8 mouse cellular contexts compared by ENCODE assay signal in the genomic region with DNA sequence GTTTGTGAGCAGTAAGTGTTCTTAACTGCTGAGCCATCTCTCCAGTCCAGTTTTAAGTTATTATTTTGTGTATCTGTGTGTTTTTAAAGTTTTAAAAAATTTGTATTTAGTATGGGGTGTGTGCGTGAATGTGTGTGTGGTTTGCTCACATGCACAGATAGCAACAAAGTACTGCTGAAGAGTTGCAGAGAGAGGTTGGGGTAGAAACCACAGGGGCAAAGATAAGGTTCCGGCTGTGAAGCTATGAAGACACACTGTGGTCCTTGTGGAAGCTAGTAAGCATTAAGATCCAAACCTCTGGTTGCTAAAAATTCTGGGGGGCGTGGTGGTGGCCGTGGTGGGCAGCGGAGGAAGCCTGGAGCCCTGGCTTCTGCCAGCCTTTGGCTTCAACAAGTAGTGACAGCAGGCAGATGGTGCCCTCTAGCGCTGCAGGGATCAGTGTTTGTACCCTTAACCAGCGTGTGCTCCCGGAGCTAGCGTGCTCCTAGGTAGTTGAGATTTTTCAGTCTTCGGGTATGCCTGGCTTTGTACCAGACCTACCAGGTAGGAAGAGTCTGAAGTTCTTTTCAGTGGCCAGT. TPM values are rescaled to one million over a fixed set of nuclear protein-coding genes. Genes with fewer than 3 reads are reported as not detected.
DNase-seq lines count a peak whose midpoint lies in the region; ATAC-seq and TF ChIP-seq lines count a peak whose summit lies in the region.

No protein-coding gene starts in this region.

- DNase-seq in kidney, adult 11 months: peak; percentile 59
- DNase-seq in adrenal gland, adult 18-20 months (ENCODE audit: low spot score in 2 of 2): peak; percentile 45 to 51
- DNase-seq in layer of hippocampus, adult 9-11 months: peak; percentile 40
- DNase-seq in naive thymus-derived CD4-positive, alpha-beta T cell, adult 2 months (ENCODE audit: low read depth): peak; percentile 74
- DNase-seq in thymus, postnatal 4 days: peak; percentile 83

- no peak for TF ChIP-seq POLR2A in embryonic fibroblast, embryonic 13.5 days (IDR thresholded peaks at IDR 0.05; ENCODE audit: low read depth, low read length)

- ATAC-seq in kidney, embryonic 15.5 days (replicated peaks; ENCODE audit: low FRiP score): no peak
- ATAC-seq in midbrain, embryonic 13.5 days: no peak

- no peak overlapping the region for H3K9ac ChIP-seq in kidney, embryonic 15.5 days
- no peak overlapping the region for H3K9ac ChIP-seq in midbrain, embryonic 13.5 days (replicated peaks)

- no peak overlapping the region for H3K27ac ChIP-seq in kidney, embryonic 15.5 days
- H3K27ac ChIP-seq in embryonic fibroblast, embryonic 13.5 days (ENCODE audit: insufficient read depth, low read length): no peak overlapping the region
- no peak overlapping the region for H3K27ac ChIP-seq in midbrain, embryonic 13.5 days

- H3K9me3 ChIP-seq in kidney, embryonic 15.5 days (replicated peaks): no peaks in the 10 kb centered on the region
- H3K9me3 ChIP-seq in midbrain, embryonic 13.5 days: no peaks in the 10 kb centered on the region

- peaks cover 5% of the 10 kb centered on the region for H3K4me1 ChIP-seq in kidney, embryonic 15.5 days
- no peaks in the 10 kb centered on the region for H3K4me1 ChIP-seq in embryonic fibroblast, embryonic 13.5 days (ENCODE audit: control insufficient read depth, insufficient read depth, low read length)
- peaks cover 5% of the 10 kb centered on the region for H3K4me1 ChIP-seq in midbrain, embryonic 13.5 days (replicated peaks)

- no peaks in the 10 kb centered on the region for H3K27me3 ChIP-seq in kidney, embryonic 15.5 days
- H3K27me3 ChIP-seq in midbrain, embryonic 13.5 days: no peaks in the 10 kb centered on the region

- no peak overlapping the region for H3K4me3 ChIP-seq in kidney, embryonic 15.5 days (replicated peaks)
- H3K4me3 ChIP-seq in embryonic fibroblast, embryonic 13.5 days (ENCODE audit: insufficient read depth, low read length): no peak overlapping the region
- H3K4me3 ChIP-seq in midbrain, embryonic 13.5 days (replicated peaks): no peak overlapping the region

- H3K36me3 ChIP-seq in kidney, embryonic 15.5 days: no peaks in the 10 kb centered on the region; the same call in 1 of the 2 replicates
- no peaks in the 10 kb centered on the region for H3K36me3 ChIP-seq in midbrain, embryonic 13.5 days

- 46% methylated on average over 10 of the region's 10 CpGs for WGBS in kidney, embryonic 15.5 days
- 53% methylated on average over 10 of the region's 10 CpGs for WGBS in midbrain, embryonic 13.5 days

- no peak overlapping the region for H3K4me2 ChIP-seq in kidney, embryonic 15.5 days
- no peak overlapping the region for H3K4me2 ChIP-seq in midbrain, embryonic 13.5 days (replicated peaks)

- TF ChIP-seq CTCF in embryonic fibroblast, embryonic 13.5 days (IDR thresholded peaks at IDR 0.05; ENCODE audit: borderline replicate concordance, insufficient read depth, low read length): peak; percentile 73; the same call in 1 of the 2 replicates

RNA-seq across cellular contexts. Expression of gene Aacs, which starts 13.7 kb away (rescaled TPM):
- 36.0 and 40.7 TPM in 2 replicates for polyA plus RNA-seq in kidney, embryonic 15.5 days (2015; fragmentation: Nextera tagmentation; extraction: Ambion mirVana)
- total RNA-seq in adrenal gland, adult 18-20 months (2021): 100 to 1,000 TPM in 1 of 2 experiments, 10 to 100 TPM in 1; 90.2 to 165 TPM
- 40.7 and 44.4 TPM in 2 replicates for polyA plus RNA-seq in embryonic fibroblast, embryonic 13.5 days (2011; ENCODE audit: insufficient read length, low read depth, missing spikeins)
- polyA plus RNA-seq in midbrain, embryonic 13.5 days (2015; fragmentation: Nextera tagmentation; extraction: Ambion mirVana): 54.5 and 57.5 TPM in 2 replicates

RNA-seq across cellular contexts. Expression of gene Bri3bp, which starts 20.6 kb away (rescaled TPM):
- polyA plus RNA-seq in kidney, embryonic 15.5 days (2015; fragmentation: Nextera tagmentation; extraction: Ambion mirVana): 41.5 and 42.0 TPM in 2 replicates
- total RNA-seq in adrenal gland, adult 18-20 months (2021): 10 to 100 TPM; 18.7 to 32.1 TPM
- polyA plus RNA-seq in embryonic fibroblast, embryonic 13.5 days (2011; ENCODE audit: insufficient read length, low read depth, missing spikeins): 30.2 and 37.5 TPM in 2 replicates
- 28.2 and 29.6 TPM in 2 replicates for polyA plus RNA-seq in midbrain, embryonic 13.5 days (2015; fragmentation: Nextera tagmentation; extraction: Ambion mirVana)

RNA-seq across cellular contexts. Expression of gene Dhx37, which starts 28.0 kb away (rescaled TPM):
- polyA plus RNA-seq in kidney, embryonic 15.5 days (2015; fragmentation: Nextera tagmentation; extraction: Ambion mirVana): 13.3 and 15.6 TPM in 2 replicates
- 10 to 100 TPM; 16.7 to 19.3 TPM for total RNA-seq in adrenal gland, adult 18-20 months (2021)
- polyA plus RNA-seq in embryonic fibroblast, embryonic 13.5 days (2011; ENCODE audit: insufficient read length, low read depth, missing spikeins): 18.6 and 27.6 TPM in 2 replicates
- polyA plus RNA-seq in midbrain, embryonic 13.5 days (2015; fragmentation: Nextera tagmentation; extraction: Ambion mirVana): 12.1 and 13.2 TPM in 2 replicates
